Mouse (Mus musculus) midbrain, postnatal 0 days (tissue): ENCODE measurements at regions not wholly inside any gene's neighbourhood (a gene's known extent, or its start where the extent isn't known, plus 50 kb on each side); places are given as distances from the start of the nearest gene placed in this dataset.
A peak's percentile ranks its signal among the peaks of the same experiment; 100 is the strongest.

ENCODE experiments used
- ATAC-seq: fragments of 200-750 bp; cut with Nextera tagmentation; 2 replicates; pipeline ENCODE4 v1.8.0; 2017; ENCODE audit warnings: moderate number of reproducible peaks, mild to moderate bottlenecking, moderate TSS enrichment, moderate library complexity; ENCODE audit not compliant: low FRiP score
- DNase-seq: peaks from one replicate; pipeline ENCODE4 v3.0.0-alpha.2; 2015; ENCODE audit warnings: low spot score
- H3K27ac ChIP-seq: fragments of 300-500 bp; sonication (generic); 2 replicates; pipeline ENCODE4 v1.5.1; 2014; ENCODE audit warnings: low read depth, mild to moderate bottlenecking, low read length, mixed read lengths
- H3K27me3 ChIP-seq: fragments of 300-500 bp; sonication (generic); 2 replicates; pipeline ENCODE4 v1.6.1; 2014; ENCODE audit warnings: low read length, control low read depth, mixed read lengths; ENCODE audit not compliant: insufficient read depth
- H3K36me3 ChIP-seq: fragments of 300-500 bp; sonication (generic); 2 replicates; pipeline ENCODE4 v1.6.1; 2014; ENCODE audit warnings: low read length, control low read depth, mixed read lengths; ENCODE audit not compliant: insufficient read depth
- H3K4me1 ChIP-seq: fragments of 300-500 bp; sonication (generic); 2 replicates; pipeline ENCODE4 v1.6.1; 2014; ENCODE audit warnings: mild to moderate bottlenecking, control low read depth, antibody characterized with exemption, low read length, mixed read lengths; ENCODE audit not compliant: insufficient read depth
- H3K4me2 ChIP-seq: fragments of 300-500 bp; sonication (generic); 2 replicates; pipeline ENCODE4 v1.6.1; 2014; ENCODE audit warnings: low read depth, mild to moderate bottlenecking, low read length, mixed read lengths; ENCODE audit not compliant: poor library complexity, severe bottlenecking
- H3K4me3 ChIP-seq: fragments of 300-500 bp; sonication (generic); 2 replicates; pipeline ENCODE4 v1.5.1; 2014; ENCODE audit warnings: low read depth, mild to moderate bottlenecking, low read length, moderate library complexity
- H3K9ac ChIP-seq: fragments of 300-500 bp; sonication (generic); replicated peaks from 2 replicates; pipeline ENCODE4 v1.6.1; 2014; ENCODE audit warnings: mild to moderate bottlenecking, low read length, moderate library complexity, mixed read lengths; ENCODE audit not compliant: poor library complexity, severe bottlenecking
- H3K9me3 ChIP-seq: fragments of 300-500 bp; sonication (generic); 2 replicates; pipeline ENCODE4 v1.6.1; 2016; ENCODE audit warnings: low read length, control low read depth
- CTCF ChIP-seq: IDR thresholded peaks from 2 replicates; pipeline ENCODE4 v1.5.1; 2016; ENCODE audit warnings: antibody characterized with exemption, mild to moderate bottlenecking
- WGBS: fragments of 180-500 bp; shearing (Covaris S2); extraction: QIAGEN DNeasy Blood & Tissue Kit; methylation state at CpG from one replicate; pipeline ENCODE4 v1.1.7; 2014; 5-methylcytosine and 5-hydroxymethylcytosine counted together

DNA sequence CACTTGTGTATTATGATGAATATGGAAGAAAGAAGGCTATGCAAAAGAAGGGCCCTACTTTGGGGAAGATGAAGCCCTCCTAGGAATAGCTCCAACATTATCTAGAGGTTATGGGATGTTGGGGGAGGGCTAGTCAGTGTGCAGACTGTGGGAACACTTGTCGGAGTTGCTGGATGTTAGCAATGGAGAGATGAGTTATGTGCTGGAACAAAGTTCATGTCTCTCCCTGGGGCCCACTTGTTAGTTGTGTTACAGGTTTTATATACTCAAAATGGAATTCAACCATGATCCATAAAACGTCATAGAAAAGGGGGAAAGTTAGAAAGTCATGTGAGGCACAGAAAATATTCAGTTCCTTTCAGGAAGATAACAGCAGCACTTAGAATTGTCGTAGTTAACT lies 115.0 kb downstream of the Postn start:
- Histone ChIP-seq H3K27ac (no peak overlapping the region), H3K27me3 (no peaks in the 10 kb centered on the region), H3K36me3 (no peaks in the 10 kb centered on the region), H3K4me2 (no peak overlapping the region), H3K9me3 (no peaks in the 10 kb centered on the region), H3K9ac (no peak overlapping the region), H3K4me1 (no peaks in the 10 kb centered on the region), H3K4me3 (no peak overlapping the region)
- no peak for DNase-seq
- no peak for TF ChIP-seq CTCF
- WGBS = 87% methylated on average over 3 of the region's 3 CpGs
- no peak for ATAC-seq

DNA sequence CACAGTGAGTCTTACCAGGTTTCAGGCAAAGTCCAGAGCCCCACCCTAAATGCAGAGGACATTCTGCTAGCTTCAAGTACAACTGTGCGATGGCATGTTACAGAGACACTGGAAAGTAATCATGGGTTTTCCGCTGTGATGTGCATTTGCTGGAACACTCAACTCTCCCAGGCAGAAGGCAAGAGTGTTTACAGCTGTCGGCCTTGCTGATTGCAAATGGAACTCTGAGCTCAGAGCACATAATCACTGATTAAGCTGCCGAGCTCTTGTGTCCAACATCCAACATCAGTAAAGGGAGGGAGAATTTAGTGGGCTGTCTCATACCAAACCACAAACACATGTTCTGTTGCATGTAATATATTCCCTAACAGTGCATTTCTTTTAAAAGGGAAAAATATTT lies 117.1 kb downstream of the Postn start:
- Histone ChIP-seq H3K36me3 (no peaks in the 10 kb centered on the region), H3K4me1 (no peaks in the 10 kb centered on the region), H3K9ac (no peak overlapping the region), H3K27ac (no peak overlapping the region), H3K4me3 (no peak overlapping the region), H3K27me3 (no peaks in the 10 kb centered on the region), H3K9me3 (no peaks in the 10 kb centered on the region), H3K4me2 (no peak overlapping the region)
- DNase-seq (no peak), ATAC-seq (no peak)
- no peak for TF ChIP-seq CTCF
- WGBS = 79% methylated on average over 4 of the region's 4 CpGs

DNA sequence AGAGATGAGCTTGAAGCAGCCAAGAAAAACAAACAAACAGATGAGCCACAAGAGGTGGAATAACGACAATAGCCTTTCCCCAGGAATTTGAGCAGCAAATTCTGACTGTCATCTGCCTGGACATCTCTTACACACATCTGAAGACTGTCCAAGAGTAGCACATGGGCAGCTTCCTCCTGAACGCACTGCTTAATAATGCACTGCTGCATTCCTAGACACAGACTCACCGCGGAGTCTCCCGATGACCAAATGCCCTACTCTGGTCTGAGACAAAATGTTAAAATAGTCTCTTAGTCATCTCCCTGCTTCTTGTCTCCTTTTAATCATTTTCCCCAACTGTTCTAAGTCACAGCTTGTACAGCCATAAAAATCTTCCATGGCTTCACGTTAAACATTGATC lies 119.3 kb downstream of the Postn start:
- H3K27me3 ChIP-seq = no peaks in the 10 kb centered on the region
- no peak for TF ChIP-seq CTCF
- WGBS = 87% methylated on average over 6 of the region's 6 CpGs
- H3K4me3 ChIP-seq = no peak overlapping the region
- no peaks in the 10 kb centered on the region for H3K36me3 ChIP-seq
- no peaks in the 10 kb centered on the region for H3K9me3 ChIP-seq
- ATAC-seq (no peak), DNase-seq (no peak)
- no peaks in the 10 kb centered on the region for H3K4me1 ChIP-seq
- H3K4me2 ChIP-seq = no peak overlapping the region
- no peak overlapping the region for H3K9ac ChIP-seq
- H3K27ac ChIP-seq = no peak overlapping the region

DNA sequence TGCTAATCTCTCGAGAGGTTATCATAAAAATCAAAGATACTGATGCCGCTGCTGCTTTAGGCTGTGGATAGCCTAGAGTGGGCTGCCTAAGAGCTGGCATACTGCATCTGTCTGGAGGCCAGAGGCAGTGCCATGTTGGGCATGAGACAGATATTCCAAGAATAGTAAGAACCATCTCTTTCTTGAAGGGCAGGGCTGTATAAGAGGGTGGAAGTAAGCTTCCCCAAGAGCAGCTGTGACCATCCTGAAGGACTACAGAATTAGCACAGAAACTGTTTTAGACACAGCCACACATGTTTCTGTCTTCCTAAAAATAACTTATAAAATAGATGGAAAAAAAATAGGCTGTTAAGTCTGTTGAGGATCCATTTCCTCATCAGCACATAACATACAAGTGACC lies 126.4 kb downstream of the Postn start:
- no peaks in the 10 kb centered on the region for H3K27me3 ChIP-seq
- H3K36me3 ChIP-seq = no peaks in the 10 kb centered on the region
- ATAC-seq (no peak), DNase-seq (no peak)
- no peak overlapping the region for H3K27ac ChIP-seq
- no peak for TF ChIP-seq CTCF
- H3K4me1 ChIP-seq = no peaks in the 10 kb centered on the region
- no peak overlapping the region for H3K4me3 ChIP-seq
- no peaks in the 10 kb centered on the region for H3K9me3 ChIP-seq
- WGBS = 90% methylated on average over 2 of the region's 2 CpGs
- no peak overlapping the region for H3K4me2 ChIP-seq
- no peak overlapping the region for H3K9ac ChIP-seq

DNA sequence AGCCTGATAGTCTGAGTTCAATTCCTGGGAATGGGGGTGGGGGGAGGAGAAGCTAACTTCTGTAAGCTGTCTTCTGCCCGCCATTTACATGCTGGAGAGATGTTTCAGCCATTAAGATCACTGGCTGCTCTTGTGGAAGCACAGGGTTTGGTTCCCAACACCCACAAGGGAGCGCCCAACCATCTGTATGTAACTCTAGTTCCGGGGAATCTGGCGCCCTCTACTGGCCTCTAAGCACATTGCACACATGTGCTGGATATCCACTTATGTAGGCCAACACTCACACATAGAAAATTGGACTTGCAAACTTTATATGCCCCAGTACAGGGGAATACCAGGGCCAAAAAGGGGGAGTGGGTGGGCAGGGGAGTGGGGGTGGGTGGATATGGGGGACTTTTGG lies 126.9 kb downstream of the Postn start:
- ATAC-seq = no peak
- H3K4me3 ChIP-seq = no peak overlapping the region
- no peak for DNase-seq
- WGBS = 75% methylated on average over 4 of the region's 4 CpGs
- H3K27me3 ChIP-seq = no peaks in the 10 kb centered on the region
- no peaks in the 10 kb centered on the region for H3K36me3 ChIP-seq
- peak; percentile 30 for TF ChIP-seq CTCF
- H3K9me3 ChIP-seq = no peaks in the 10 kb centered on the region
- H3K9ac ChIP-seq = no peak overlapping the region
- H3K27ac ChIP-seq = no peak overlapping the region
- no peaks in the 10 kb centered on the region for H3K4me1 ChIP-seq
- no peak overlapping the region for H3K4me2 ChIP-seq

DNA sequence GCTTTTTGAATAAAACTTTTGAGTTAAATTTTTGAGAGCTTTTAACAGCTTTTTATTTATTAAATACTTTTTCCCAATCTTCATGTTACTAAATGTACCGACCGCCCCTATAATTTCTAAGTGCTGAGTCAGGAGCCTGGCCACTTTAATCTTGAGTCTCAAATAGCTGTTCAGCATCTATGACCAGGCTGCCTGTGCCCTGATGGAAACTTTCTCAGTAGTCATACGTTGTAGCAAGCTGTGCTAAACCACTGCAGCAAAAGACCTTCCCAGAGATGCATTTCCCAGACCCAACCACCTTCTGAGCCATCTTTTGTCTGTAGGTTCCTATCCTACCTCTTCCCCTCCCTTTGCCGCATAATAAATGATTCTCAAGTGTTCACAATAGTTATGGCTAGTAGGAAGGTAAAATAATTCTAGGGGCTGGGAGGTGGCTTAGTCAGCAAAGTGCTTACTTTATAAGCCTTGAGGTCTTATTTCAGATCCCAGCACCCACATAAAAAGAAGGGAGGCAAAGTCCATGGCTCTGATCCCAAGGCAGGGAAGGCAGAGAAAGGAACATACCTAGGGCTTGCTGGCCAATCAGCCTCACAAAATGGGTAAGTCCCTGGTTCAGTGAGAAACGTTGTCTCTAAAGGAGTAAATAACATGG lies 129.5 kb downstream of the Postn start:
- no peaks in the 10 kb centered on the region for H3K9me3 ChIP-seq
- ATAC-seq (no peak), DNase-seq (no peak)
- no peak overlapping the region for H3K27ac ChIP-seq
- no peaks in the 10 kb centered on the region for H3K36me3 ChIP-seq
- TF ChIP-seq CTCF = no peak
- WGBS = 86% methylated on average over 5 of the region's 5 CpGs
- no peak overlapping the region for H3K4me2 ChIP-seq
- no peaks in the 10 kb centered on the region for H3K4me1 ChIP-seq
- H3K4me3 ChIP-seq = no peak overlapping the region
- no peaks in the 10 kb centered on the region for H3K27me3 ChIP-seq
- no peak overlapping the region for H3K9ac ChIP-seq
